Mouse (Mus musculus) left cerebral cortex, postnatal 36 days (tissue): ENCODE measurements around the gene Lax1. TPM values are rescaled to one million over a fixed set of nuclear protein-coding genes. Genes with fewer than 3 reads are reported as not detected.
"Not testable (repeated sequence)": the region's sequence is repeated elsewhere in the genome, so short reads cannot be mapped to it uniquely, and the experiment has no call there.

Source experiments
- DNase-seq, 2 experiments: peaks; one replicate each; pipeline ENCODE4 v3.0.0; 2021 to 2022; ENCODE audit warnings: low spot score in 2 of 2, mixed read lengths in 1 of 2
- intact Hi-C: fragments of 180-260 bp; cut with DNase I; formaldehyde crosslinking; loops from one replicate; pipeline ENCODE4 v1.15.1; 2025
- total RNA-seq, 2 experiments: library from RNA; stranded (reverse); gene quantifications; 2 replicates each; pipeline ENCODE4 v1.2.3; 2021

Lax1 gene
- total RNA-seq, result under 1 TPM; 0.17 to 0.27 TPM

DNA sequence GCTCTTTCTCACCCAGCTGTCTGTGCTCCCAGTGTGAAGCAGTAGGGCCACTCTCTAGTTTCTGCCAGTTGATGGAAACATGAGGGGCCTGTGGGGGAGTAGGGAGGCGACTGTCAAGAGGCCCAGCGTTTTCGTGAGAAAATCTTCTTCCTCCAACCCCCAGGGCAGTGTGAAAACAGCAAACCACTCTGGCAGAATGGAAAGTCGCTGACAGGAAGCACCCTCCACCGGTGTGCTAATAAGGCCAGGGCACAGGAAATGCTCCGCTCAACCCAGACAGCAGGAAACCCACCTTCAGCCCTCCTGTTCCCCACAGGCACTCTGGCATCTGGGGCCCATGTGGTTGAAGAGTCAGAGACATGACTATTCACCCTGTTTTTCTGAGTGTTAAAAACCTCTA, at the start of gene Lax1:
TSS of gene Lax1 (minus strand) at position 212 of the 400 bp plus-strand sequence.
- intact Hi-C loops, result no loop called here
- no peak for DNase-seq

DNA sequence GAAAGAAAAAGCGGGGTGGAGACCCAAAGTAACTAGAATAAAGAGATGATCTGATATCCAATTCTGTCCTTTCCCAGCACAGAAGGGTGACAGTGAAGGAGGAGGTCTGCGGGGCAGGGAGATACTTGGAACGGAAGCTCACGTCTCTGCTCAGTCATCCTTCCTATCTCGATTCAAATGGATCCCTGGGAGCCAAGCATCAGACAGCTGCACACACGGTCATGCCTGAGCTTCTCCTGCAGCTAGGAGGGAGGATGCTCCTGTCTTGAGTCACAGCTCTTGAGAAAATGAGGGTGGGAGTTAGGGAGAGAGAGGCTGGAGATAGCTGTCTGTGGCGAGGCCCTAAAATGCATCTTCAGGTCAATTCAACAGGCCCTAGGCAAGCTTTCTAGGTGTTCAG, 46.8 kb upstream of the Lax1 start:
- peak in 1 of 2 experiments; percentile 14 for DNase-seq
- intact Hi-C loops, result loop anchor here (1.0 to 2.0 kb wide), 3 partner anchors 64 to 312 kb away; partner anchors contain the start of gene Atp2b4

DNA sequence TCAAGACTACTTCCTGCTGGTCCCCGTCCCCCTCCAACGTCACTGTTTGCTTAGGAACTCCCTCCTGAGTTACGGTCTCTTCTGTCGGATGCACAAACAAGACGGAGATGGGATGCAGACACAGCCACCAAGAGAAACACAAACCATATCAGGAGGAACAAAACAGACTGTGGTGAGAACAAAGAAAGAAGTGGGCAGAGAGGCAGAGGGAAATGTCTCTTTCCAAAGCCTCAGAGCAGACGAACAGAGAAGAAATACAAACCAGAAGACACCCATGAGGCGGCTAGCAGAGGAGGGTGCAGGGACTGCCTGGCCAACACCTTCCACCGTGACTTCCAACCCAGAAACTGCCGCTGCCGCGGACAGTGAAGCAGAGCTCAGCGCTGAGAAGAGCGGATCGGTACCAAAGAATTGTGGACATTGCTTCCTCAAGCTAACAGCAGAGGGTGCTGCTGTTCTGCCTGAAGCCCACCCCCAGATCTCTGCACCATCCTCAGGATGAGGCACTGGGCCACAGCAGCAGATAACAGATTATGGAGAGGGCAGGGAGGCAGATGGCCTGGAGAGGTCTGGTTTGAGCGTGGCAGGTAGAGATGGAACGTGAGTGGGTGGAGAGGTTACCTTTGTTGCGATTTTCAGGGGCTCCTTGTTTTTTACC, 46.2 kb upstream of the Lax1 start:
- peak; percentile 69 to 78 for DNase-seq
- intact Hi-C loops, result loop anchor here (1.0 to 2.0 kb wide), 3 partner anchors 65 to 312 kb away; partner anchors contain the start of gene Atp2b4

DNA sequence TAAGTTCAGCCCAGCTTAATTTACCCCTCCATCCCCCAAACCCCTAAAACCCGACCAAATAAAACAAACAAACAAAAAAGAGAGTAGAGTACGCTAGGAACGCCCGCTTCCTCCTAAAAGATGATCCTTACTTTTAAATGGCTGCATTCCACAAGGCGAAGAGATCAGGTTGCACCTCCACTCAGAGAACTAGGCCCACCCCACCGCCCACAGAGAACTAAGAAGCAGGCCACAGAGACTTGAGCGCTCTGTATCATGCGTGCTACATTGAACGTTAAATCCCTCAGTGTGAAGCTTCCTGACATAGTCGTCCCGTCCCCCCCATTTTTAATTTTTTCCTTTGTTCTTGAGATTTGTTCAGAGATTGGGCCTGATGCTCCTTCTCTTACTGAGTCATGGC, 42.9 kb upstream of the Lax1 start:
- intact Hi-C loops, result no loop called here
- no peak for DNase-seq

DNA sequence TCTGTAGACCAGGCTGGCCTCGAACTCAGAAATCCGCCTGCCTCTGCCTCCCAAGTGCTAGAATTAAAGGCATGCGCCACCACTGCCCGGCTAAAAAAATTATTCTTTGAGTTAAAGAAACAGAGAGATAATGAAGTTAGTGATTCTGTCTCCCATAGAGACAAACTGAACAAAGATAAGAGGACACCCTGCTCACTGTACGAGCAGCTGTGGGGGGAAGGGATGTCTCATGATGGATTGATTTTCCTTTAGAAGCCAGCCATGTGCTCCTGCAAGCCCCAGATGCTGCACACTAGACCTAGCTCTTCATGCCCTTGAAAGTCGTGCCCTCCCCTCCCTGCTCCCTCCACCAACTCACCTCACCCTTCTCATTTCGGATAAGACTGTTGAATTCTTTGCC, 38.4 kb upstream of the Lax1 start:
- no peak for DNase-seq
- intact Hi-C loops, result no loop called here

DNA sequence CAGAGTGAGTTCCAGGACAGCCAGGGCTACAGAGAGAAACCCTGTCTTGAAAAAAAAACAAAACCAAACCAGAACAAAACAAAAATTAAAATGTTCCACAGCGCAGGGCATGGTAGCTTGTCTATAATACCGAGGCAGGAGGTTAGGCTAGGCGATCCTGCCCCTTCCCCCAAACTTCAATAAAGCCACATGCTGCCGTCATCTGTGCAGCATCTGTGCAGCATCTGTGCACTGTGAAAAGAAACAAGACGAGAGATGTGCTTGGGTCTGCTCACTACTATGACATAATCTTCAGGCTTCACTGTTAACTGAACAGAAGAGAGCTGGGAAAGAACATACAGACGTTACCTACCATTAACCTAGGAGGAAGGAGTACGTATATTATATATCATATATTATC, 30.4 kb upstream of the Lax1 start:
- no peak for DNase-seq
- intact Hi-C loops, result no loop called here

DNA sequence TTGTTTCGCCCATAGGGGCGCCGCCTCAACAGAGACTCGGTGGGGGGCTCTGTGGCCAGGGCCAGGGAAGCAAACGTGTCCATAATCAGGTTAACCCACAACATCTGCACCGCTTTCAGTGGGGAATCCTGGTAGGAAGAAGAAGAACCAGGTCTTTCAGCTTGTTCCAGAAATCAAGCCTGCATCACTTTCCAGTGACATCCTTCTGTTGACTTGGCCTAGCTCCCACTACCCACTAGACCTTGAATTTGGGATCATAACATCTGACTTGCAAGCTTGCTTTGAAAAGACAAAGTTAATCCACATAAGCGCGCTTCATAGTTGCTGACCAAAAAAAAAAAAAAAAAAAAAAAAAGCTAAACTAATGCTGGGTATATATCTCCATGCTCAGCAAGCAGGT, 28.9 kb upstream of the Lax1 start:
- DNase-seq, result no peak
- intact Hi-C loops, result no loop called here

DNA sequence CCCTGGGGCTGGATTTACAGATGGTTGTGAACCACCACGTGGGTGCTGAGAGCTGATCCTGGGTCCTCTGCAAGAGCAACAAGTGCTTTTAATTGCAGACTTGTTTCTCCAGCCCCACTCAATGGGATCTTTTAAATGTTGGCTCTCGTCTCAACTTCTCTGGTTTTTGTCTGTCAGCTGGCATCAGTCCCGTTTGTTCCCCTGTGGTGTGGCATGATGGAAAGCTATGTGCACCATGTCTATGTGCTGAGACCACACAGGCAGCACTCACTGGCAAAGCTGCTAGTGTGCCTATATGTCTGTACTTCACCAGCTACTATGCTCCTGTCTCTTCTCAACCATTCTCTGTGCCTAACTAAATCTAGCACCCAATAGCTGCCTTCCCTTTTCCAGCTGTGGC, 28.4 kb upstream of the Lax1 start:
- intact Hi-C loops, result no loop called here
- no peak for DNase-seq

DNA sequence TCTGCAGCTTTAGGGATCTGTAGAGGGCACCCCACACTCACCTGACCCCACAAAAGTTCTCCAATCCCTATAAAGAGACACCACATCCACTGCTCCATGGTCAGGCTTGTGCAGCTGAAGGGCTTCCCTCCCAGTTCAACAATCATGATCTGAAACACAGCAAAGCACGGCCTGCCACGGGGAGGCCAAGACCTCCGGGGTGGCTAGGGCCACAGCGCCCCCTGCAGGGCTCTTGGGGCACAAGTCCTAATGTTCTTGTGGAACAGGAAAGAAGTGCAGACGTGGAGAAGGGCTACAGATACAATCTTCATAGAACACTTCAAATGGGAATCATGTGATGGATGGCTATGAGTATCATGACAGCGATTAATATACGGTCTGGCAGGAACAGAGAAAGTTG, 26.6 kb upstream of the Lax1 start:
- intact Hi-C loops, result no loop called here
- DNase-seq, result no peak

DNA sequence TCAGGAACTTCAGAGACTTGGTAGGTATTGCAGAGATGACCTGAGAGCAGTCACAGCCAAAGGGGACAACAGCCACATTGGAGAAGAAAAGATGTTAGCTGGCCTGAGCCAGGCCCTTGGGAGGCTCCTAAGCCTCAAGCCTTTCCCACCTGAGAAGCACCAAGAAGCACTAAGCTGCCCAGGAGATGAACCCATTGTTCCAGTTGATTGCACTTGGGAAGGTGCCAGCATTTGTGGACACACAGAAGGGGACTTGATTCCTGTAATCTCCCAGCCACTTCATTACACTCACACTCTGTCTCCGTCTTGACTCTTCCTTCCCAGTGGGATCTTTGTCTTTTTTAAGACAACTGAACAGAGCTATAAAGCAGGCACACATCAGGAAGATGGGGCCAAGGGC, 25.3 kb upstream of the Lax1 start:
- intact Hi-C loops, result no loop called here

DNA sequence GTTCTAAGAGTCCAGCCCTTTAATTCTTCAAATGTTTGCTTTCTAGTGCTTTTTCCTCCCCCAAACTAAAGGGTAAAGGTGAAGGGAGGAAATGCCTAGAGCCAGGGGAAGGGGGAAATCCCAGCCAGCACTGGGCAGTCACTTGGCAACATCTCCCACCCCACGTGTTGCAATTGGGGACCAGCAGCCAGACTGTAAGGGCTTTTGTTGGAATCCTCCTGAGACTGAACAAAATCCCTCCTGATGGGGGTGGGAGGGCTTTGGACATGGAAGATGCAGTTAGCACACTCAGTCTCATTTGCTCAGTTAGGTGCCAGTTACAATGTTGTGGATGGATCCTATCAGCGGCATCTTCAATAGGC, 23.1 kb upstream of the Lax1 start:
- intact Hi-C loops, result no loop called here

More for the DNA sequence above, 25.3 kb upstream of the Lax1 start:
- no peak for DNase-seq

DNA sequence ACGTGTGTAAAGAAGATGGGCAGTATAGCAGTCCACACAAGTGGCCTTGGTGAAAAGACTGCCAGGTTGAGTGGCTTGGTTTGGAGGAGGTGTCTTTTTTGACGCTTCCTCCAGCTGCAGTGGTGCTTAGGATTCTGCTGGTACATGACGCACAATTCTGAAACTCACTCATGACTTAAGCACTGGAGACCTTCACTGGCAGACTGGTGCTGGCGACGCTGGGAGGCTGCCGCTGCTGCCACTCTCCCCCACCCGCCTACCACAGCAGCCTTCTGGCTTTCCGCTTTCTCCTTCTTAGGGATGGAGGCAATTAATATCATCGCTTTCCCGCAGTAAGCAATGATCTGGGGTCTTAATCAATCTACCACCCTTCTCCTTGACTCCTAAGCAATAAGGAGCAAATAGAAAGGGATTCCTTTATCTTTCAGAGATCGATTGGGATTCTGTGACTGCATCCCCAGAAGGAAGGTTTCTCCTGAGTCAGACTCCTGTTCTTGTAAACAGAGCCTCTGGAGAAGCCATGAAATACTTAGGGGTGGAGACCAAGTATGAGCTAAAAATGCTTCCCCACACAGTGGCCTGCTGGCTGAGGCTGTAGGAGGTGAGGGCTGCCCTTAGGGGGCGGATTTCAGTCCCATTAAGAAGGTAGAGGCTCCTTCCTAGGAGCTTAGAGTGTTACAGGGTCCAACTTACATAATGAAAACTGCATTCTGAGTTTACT, 22.5 kb upstream of the Lax1 start:
- DNase-seq, result peak; percentile 7 to 26
- intact Hi-C loops, result no loop called here

More for the DNA sequence above, 23.1 kb upstream of the Lax1 start:
- DNase-seq, result no peak

DNA sequence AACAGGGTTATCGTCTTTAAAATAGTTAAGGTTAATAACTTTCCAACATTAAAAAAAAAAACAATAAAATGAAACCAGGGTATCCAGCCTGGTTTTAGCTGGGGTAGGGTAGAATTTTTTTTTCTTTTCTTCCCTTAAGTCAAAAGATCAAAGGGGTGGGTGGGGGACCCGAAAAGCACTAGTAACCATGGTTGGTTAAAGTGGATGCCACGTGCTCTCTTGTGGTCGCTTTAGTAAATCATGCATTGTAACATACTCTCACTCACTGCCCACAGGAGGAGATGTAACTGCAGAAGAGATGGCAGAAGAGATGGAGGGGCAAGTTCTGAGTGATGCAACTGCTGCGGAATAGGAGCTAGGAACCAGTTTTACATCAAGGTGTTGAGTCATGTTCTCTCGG, 21.5 kb upstream of the Lax1 start:
- intact Hi-C loops, result no loop called here
- DNase-seq, result no peak

DNA sequence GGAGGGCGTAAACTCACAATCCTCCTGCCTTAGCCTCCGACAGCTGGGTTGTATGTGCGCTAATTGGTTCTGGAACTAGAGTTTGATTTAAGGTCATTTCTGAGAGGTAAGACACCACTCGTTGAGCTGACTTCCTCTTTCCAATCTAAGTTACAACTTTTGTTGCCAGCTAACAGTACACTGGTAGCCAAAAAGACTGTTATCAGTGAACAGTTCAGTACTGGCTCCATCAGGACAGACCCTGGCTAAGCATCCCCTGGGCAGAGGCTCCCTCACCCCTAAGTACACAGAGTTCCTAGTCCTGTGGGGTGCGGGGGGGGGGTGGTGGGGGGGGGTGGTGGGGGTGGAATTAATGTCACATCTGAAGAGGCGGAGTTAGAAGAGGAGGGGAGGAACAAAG, 21.0 kb upstream of the Lax1 start:
- DNase-seq, result no peak
- intact Hi-C loops, result no loop called here

DNA sequence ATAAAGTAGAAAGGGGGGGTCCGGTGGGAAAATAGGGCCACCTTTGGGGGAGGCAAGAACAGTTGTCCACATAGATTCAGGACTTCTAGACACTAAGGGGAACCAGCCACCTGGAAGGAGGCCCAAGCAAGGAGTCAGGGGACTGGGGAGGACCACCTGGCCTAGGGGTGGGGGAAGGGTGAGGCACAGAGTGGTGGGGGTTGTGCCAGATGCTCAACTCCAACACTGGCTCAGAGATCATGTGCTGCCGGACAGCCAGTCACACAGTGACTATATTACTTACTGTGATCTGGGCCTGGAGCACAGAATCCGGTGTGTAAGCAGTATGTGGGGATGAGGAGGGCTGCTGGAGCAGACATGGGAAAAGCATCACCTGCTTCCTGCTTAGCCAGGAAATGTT, 19.4 kb upstream of the Lax1 start:
- intact Hi-C loops, result no loop called here
- no peak for DNase-seq

DNA sequence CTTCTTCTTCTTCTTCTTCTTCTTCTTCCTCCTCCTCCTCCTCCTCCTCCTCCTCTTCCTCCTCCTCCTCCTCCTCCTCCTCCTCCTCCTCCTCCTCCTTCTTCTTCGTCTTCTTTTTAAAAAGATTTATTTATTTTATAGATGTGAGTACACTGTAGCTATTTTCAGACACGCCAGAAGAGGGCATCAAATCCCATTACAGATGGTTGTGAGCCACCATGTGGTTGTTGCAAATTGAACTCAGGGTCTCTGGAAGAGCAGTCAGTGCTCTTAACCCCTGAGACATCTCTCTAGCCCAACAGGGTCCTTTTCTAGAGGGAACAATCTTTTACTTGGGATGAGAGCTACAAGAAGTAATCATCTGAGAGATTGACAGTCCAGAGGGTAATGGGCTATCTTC, 11.9 kb upstream of the Lax1 start:
- DNase-seq, intact Hi-C loops: not testable (repeated sequence)

DNA sequence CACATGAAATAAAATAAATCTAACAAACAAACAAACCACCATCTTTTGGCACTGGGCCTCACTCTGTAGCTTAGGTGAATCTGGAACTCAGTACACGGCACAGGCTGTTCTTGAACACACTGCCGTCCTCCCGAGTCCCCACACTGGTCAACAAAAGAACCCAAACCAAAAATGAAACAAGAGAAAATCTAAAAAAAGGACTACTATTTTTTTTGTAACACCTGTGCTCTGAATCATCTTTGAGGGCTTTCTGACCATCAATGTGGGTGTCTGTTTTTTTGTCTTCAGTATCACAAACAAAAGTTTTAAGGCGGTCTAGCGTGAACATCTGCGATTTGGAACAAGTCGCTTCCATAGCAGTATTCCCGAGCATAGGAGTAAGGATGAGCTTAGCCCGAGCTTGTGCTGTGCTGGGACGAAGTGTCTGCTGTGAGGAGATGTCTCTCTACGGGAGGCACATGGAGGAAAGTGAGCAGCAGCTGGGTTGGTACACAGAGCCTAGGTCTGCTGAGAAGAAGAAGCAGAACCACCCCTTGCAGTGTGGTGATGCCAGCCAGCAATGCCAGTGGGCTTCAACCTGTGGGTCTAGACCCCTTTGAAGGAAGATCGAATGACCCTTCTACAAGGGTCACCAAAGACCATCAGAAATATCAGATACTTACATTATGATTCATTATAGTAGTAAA, 8.2 kb upstream of the Lax1 start:
- intact Hi-C loops, result no loop called here
- DNase-seq, result no peak

DNA sequence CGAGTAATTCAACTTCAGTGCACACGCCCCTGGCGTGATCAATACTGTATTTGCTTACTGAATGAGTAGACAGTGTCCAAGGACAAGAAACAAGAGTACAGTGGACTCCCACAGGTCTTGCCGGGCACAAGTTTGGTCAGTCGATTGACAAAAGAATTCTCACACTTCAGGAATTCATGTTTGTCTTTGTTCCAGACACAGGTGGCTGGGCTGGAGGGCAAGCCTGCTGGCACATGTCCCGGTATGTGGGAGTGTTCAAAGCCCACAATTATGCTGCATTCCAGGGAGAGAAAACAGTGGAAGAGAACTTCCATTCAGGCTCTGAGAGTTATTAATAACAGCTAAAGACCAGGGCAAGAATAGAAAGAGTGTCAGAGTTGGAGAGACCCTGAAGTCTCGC, 6.0 kb upstream of the Lax1 start:
- intact Hi-C loops, result no loop called here
- DNase-seq, result no peak

DNA sequence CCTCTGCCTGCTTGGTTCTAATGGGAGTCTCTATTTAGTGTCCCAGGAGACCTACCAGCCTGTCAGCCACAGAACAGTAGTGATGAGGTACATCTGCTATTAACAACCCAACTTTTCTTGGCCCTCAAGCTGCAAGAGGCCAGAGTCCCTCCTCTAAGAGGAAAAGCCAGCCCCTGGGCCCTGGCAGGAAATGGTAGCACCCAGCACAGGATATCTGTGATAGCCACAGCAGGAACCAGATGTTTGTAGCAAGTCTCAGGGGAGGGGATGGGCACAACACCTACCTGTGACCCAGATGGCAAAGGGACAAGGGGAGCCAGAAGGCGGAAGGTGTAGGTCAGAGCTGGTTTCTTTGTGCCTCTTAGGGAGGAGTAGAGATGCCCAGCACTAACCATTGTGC, 5.0 kb upstream of the Lax1 start:
- DNase-seq, result no peak
- intact Hi-C loops, result no loop called here

DNA sequence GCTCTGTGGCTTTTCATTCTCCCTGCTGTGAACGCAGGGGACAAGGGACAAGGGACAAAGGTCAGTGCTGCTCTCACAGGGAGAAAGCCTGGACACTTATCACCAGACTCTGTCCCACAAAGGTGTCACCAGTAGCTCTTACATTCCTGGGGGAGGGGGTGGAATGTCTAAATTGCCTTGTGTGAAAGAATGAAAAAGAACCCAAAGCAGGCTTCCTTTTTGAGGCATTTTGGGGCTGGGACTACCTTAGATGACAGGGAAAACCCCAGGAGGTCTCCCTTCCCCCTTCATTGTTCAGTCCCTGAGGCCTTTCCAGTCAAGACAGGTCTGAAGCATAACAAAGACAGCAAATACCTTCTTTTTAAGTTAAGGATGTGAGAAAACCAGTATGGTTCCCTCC, 4.4 kb upstream of the Lax1 start:
- DNase-seq, result no peak
- intact Hi-C loops, result no loop called here

DNA sequence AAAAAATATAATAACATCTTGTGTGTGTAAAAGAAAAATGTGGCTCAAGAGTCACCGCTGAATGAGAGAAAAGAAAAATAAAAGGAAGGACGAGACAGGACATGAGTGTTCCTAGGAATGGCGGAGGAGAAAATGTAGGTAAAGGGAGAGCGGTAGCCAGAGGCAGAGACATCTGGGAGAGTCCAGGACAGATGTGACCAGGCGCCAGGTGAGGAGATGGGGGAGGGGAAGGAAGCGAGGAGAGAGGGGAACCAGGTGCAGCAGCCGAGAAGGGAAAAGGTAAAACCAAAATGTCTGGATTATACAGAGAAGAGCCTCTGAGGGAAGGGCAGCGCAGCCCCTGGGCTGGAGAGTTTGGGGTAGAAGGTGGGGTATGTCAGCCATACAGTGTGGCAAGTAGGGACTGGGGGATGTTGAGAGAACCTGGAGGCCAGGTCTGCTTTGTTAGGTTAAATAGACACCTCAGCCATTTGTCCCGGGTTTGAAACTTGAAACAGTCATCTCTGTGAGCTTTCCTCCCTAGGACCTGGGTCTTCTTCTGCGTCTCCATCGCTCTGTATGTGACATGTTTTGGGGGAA, 3.7 kb upstream of the Lax1 start:
- intact Hi-C loops, result no loop called here
- DNase-seq, result no peak
